Mouse (Mus musculus): ENCODE results near the gene Commd2. TPM values are rescaled to one million over a fixed set of nuclear protein-coding genes. Genes with fewer than 3 reads are reported as not detected.

The Commd2 gene
- 51.8 and 58.4 TPM in 2 replicates for polyA plus RNA-seq (2014; fragmentation: Nextera tagmentation; extraction: Ambion mirVana)

DNA sequence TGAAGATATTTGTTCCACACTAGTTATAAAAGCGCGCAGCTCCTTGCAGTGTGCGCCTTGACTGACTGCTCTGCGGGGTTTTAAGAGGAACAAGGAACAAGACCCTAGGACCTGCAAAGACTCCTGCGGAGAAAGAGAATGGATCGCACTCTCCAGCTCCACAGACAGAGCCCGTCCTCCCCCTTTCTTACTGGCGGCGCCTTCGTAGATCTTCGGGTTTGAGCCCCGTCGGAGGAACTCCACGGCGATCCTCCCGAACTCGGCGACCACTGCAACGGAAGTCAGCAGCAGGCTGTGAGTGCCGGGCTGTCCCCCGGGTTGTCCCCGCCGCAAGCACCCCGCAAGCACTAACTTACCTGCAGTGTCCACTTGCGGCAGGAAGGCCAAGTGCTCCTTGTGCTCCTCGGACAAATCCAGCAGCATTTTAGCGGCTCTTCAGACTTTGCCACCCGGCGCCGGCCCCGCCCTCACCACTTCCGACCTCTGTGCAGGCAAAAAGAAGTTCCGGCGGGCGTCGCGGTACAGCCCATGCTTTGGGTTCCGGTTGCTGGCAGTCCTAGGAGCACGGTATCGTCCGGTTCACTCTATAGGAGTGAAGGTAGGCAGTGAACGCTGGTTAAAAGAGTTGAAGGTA lies at the start of gene Commd2:
TSS of gene Commd2 (minus strand) at position 485 of the 634 bp plus-strand sequence.
- no peaks in the 10 kb centered on the region for H3K27me3 ChIP-seq (ENCODE audit: control insufficient read depth, insufficient read depth, low read length)
- H3K9me3 ChIP-seq (ENCODE audit: control insufficient read depth, low read length) = no peaks in the 10 kb centered on the region
- H3K27ac ChIP-seq (replicated peaks in 1 of 2; ENCODE audit: control insufficient read depth in 1 of 2, insufficient read depth in 1 of 2, low read depth in 2 of 2, low read length in 2 of 2) = peak within 1 kb of the TSS; percentile 77 to 92
- peak within 1 kb of the TSS; percentile 80 for H3K4me2 ChIP-seq (ENCODE audit: low read length)
- ATAC-seq (ENCODE audit: insufficient number of reproducible peaks, insufficient read depth, low FRiP score, low read depth) = peak; percentile 91
- H3K36me3 ChIP-seq (ENCODE audit: control insufficient read depth, insufficient read depth, low read length) = peaks cover 23% of the 10 kb centered on the region
- peaks cover 0 to 6% of the 10 kb centered on the region in 2 experiments; a peak in 1 of 4 replicates for H3K4me1 ChIP-seq (ENCODE audit: control insufficient read depth in 2 of 2, insufficient read depth in 2 of 2, low read length in 2 of 2)
- peak within 1 kb of the TSS; percentile 92 for H3K9ac ChIP-seq (ENCODE audit: low read length)
- H3K4me3 ChIP-seq (ENCODE audit: control insufficient read depth in 1 of 2, insufficient read depth in 1 of 2, low read depth in 1 of 2, low read length in 2 of 2) = peak within 1 kb of the TSS; percentile 83 to 98
- under 1% methylated on average over 42 of the region's 42 CpGs for WGBS

DNA sequence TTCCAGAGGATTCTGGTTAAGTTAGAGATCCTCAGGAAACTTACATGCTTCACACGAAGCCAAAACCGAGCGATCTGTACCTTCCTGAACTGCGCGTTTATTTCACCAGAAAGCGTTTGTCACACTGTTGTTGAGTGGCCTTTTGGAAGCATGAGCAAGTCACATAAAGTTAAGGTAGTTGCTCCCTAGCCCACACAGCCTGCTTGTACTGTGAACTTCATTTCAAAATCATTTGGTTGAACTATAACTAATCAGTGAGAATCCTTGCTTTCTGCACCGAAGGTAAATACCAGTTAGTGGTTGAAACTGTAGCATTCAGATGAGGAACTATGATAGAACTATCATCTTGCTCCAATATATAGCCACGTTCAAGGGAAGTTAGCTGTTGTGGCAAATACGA lies 45.3 kb upstream of the Commd2 start:
- ATAC-seq (ENCODE audit: insufficient number of reproducible peaks, insufficient read depth, low FRiP score, low read depth) = no peak
- Histone ChIP-seq H3K27ac (replicated peaks in 1 of 2; ENCODE audit: control insufficient read depth in 1 of 2, insufficient read depth in 1 of 2, low read depth in 2 of 2, low read length in 2 of 2) (no peak overlapping the region), H3K4me3 (ENCODE audit: control insufficient read depth in 1 of 2, insufficient read depth in 1 of 2, low read depth in 1 of 2, low read length in 2 of 2) (no peak overlapping the region), H3K4me1 (ENCODE audit: control insufficient read depth in 2 of 2, insufficient read depth in 2 of 2, low read length in 2 of 2) (no peaks in the 10 kb centered on the region), H3K36me3 (ENCODE audit: control insufficient read depth, insufficient read depth, low read length) (no peaks in the 10 kb centered on the region), H3K9me3 (ENCODE audit: control insufficient read depth, low read length) (no peaks in the 10 kb centered on the region), H3K27me3 (ENCODE audit: control insufficient read depth, insufficient read depth, low read length) (no peaks in the 10 kb centered on the region), H3K4me2 (ENCODE audit: low read length) (no peak overlapping the region), H3K9ac (ENCODE audit: low read length) (no peak overlapping the region)
- 91% methylated on average over 9 of the region's 9 CpGs for WGBS

DNA sequence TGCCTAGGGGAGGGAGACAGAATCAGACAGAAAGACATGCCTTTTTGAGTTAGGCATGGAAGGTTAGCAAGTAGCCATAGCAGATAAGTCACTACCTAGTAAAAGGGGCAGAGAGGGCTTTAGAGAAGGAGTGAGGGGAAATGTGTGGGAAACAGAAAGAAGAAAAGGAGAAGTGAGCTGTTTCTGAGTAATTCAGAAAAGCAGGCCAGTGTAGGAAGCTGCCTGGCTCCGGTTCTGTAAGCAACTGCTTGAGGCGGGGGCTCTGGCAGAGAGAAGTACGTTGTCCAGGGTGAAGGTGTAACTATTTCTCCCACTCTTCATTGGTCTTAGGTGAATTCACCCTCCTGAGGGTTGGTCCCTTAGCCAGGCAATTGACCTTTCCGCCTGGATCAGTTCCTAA lies 44.7 kb upstream of the Commd2 start:
- ATAC-seq (ENCODE audit: insufficient number of reproducible peaks, insufficient read depth, low FRiP score, low read depth) = no peak
- H3K27me3 ChIP-seq (ENCODE audit: control insufficient read depth, insufficient read depth, low read length) = no peaks in the 10 kb centered on the region
- 81% methylated on average over 4 of the region's 4 CpGs for WGBS

DNA sequence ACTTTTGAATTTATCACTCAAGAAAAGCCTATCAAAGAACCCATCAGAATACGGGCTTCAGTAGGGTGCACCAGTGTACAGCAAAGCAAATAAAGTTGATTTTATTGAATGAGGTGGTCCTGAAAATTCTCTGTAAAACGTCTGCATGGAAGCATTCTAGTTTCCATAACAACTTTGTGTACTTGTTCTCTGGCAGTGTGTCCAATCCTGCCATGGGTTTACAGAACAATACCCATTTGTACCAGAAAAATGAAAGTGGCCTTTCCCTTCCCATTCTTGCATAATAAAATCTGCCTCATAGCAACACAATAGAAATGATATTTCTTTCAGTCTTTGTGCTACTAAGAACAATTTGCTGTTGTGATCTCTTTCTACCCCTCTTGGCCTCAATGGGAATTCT lies 41.2 kb upstream of the Commd2 start, which contains the start of gene Ankub1:
TSS of gene Ankub1 (minus strand) at position 81 of the 400 bp plus-strand sequence.
- no peak within 1 kb of the TSS for H3K4me2 ChIP-seq (ENCODE audit: low read length)
- 73% methylated on average over 2 of the region's 2 CpGs for WGBS
- no peak within 1 kb of the TSS for H3K9ac ChIP-seq (ENCODE audit: low read length)
- no peak for ATAC-seq (ENCODE audit: insufficient number of reproducible peaks, insufficient read depth, low FRiP score, low read depth)
- no peak within 1 kb of the TSS for H3K27ac ChIP-seq (replicated peaks in 1 of 2; ENCODE audit: control insufficient read depth in 1 of 2, insufficient read depth in 1 of 2, low read depth in 2 of 2, low read length in 2 of 2)
- no peaks in the 10 kb centered on the region for H3K4me1 ChIP-seq (ENCODE audit: control insufficient read depth in 2 of 2, insufficient read depth in 2 of 2, low read length in 2 of 2)
- no peaks in the 10 kb centered on the region for H3K36me3 ChIP-seq (ENCODE audit: control insufficient read depth, insufficient read depth, low read length)
- H3K27me3 ChIP-seq (ENCODE audit: control insufficient read depth, insufficient read depth, low read length) = no peaks in the 10 kb centered on the region
- no peak within 1 kb of the TSS for H3K4me3 ChIP-seq (ENCODE audit: control insufficient read depth in 1 of 2, insufficient read depth in 1 of 2, low read depth in 1 of 2, low read length in 2 of 2)
- no peaks in the 10 kb centered on the region for H3K9me3 ChIP-seq (ENCODE audit: control insufficient read depth, low read length)

More for the DNA sequence above, 44.7 kb upstream of the Commd2 start:
- Histone ChIP-seq H3K27ac (replicated peaks in 1 of 2; ENCODE audit: control insufficient read depth in 1 of 2, insufficient read depth in 1 of 2, low read depth in 2 of 2, low read length in 2 of 2) (no peak overlapping the region), H3K9me3 (ENCODE audit: control insufficient read depth, low read length) (no peaks in the 10 kb centered on the region), H3K4me3 (ENCODE audit: control insufficient read depth in 1 of 2, insufficient read depth in 1 of 2, low read depth in 1 of 2, low read length in 2 of 2) (no peak overlapping the region), H3K4me2 (ENCODE audit: low read length) (no peak overlapping the region), H3K36me3 (ENCODE audit: control insufficient read depth, insufficient read depth, low read length) (no peaks in the 10 kb centered on the region), H3K4me1 (ENCODE audit: control insufficient read depth in 2 of 2, insufficient read depth in 2 of 2, low read length in 2 of 2) (no peaks in the 10 kb centered on the region), H3K9ac (ENCODE audit: low read length) (no peak overlapping the region)

DNA sequence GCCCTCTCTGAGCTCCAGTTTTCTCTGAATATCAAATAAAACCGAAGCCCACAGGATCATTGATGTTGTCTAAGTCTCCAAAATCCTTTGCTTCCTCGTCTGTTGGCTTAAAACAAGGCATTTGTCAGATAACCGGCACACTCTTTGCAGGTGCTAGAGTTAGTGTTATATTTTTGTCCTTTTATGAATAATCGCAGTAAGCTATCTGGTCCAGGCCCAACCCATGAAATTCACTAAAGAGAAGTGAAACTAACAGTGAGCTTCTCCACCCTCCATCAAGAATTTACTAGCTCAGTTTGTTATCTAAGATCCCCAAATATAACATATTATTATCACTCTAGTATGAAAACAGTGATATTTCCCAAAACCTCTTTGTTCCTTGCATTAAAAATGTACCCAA lies 40.3 kb upstream of the Commd2 start:
- no peaks in the 10 kb centered on the region for H3K36me3 ChIP-seq (ENCODE audit: control insufficient read depth, insufficient read depth, low read length)
- no peak overlapping the region for H3K9ac ChIP-seq (ENCODE audit: low read length)
- H3K4me2 ChIP-seq (ENCODE audit: low read length) = no peak overlapping the region
- H3K27ac ChIP-seq (replicated peaks in 1 of 2; ENCODE audit: control insufficient read depth in 1 of 2, insufficient read depth in 1 of 2, low read depth in 2 of 2, low read length in 2 of 2) = no peak overlapping the region
- 73% methylated on average over 4 of the region's 4 CpGs for WGBS
- ATAC-seq (ENCODE audit: insufficient number of reproducible peaks, insufficient read depth, low FRiP score, low read depth) = no peak
- H3K4me1 ChIP-seq (ENCODE audit: control insufficient read depth in 2 of 2, insufficient read depth in 2 of 2, low read length in 2 of 2) = no peaks in the 10 kb centered on the region
- no peaks in the 10 kb centered on the region for H3K9me3 ChIP-seq (ENCODE audit: control insufficient read depth, low read length)
- no peak overlapping the region for H3K4me3 ChIP-seq (ENCODE audit: control insufficient read depth in 1 of 2, insufficient read depth in 1 of 2, low read depth in 1 of 2, low read length in 2 of 2)
- no peaks in the 10 kb centered on the region for H3K27me3 ChIP-seq (ENCODE audit: control insufficient read depth, insufficient read depth, low read length)

DNA sequence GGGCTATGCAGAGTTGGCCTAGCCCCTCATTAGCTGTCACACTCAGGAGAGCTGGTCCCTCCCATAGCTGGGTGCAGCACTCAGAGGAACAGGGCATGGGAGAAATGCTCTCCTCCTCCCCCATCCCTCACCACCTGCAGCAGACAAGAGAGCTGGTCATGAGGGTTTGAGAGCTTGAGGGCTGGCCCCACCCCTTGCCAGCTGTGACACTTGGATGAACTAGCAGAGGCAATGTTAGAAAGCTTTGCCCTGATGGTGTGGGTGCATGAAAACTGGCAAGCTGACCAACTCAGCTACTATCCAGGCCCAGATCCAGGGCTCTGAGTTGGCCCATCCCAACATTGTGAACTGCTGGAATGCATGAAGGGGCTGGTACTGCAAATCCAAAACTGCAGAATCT lies 26.3 kb upstream of the Commd2 start:
- no peak for ATAC-seq (ENCODE audit: insufficient number of reproducible peaks, insufficient read depth, low FRiP score, low read depth)
- no peak overlapping the region for H3K4me2 ChIP-seq (ENCODE audit: low read length)
- H3K9me3 ChIP-seq (ENCODE audit: control insufficient read depth, low read length) = no peaks in the 10 kb centered on the region
- H3K36me3 ChIP-seq (ENCODE audit: control insufficient read depth, insufficient read depth, low read length) = no peaks in the 10 kb centered on the region
- no peak overlapping the region for H3K4me3 ChIP-seq (ENCODE audit: control insufficient read depth in 1 of 2, insufficient read depth in 1 of 2, low read depth in 1 of 2, low read length in 2 of 2)
- H3K27ac ChIP-seq (replicated peaks in 1 of 2; ENCODE audit: control insufficient read depth in 1 of 2, insufficient read depth in 1 of 2, low read depth in 2 of 2, low read length in 2 of 2) = no peak overlapping the region
- H3K4me1 ChIP-seq (ENCODE audit: control insufficient read depth in 2 of 2, insufficient read depth in 2 of 2, low read length in 2 of 2) = no peaks in the 10 kb centered on the region
- no peak overlapping the region for H3K9ac ChIP-seq (ENCODE audit: low read length)
- H3K27me3 ChIP-seq (ENCODE audit: control insufficient read depth, insufficient read depth, low read length) = no peaks in the 10 kb centered on the region

DNA sequence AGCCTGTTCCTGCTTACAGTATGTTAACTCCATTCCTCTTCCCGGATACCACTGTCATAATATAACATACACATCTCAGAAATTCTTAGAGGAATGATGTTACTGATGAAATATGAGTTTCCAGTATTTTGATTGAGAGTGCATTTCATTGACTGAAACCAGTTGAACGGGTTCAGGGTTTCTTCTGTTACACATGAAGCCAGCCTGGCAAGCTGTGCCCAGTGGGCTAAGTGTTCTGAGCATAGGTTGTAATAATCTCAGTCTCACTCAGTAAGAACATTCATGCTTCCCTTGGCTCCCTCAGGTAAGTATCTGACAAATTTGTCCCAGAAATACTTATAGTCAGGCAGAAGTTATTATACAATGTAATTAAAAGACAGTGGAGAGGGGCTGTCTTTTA lies 22.6 kb upstream of the Commd2 start:
- Histone ChIP-seq H3K27ac (replicated peaks in 1 of 2; ENCODE audit: control insufficient read depth in 1 of 2, insufficient read depth in 1 of 2, low read depth in 2 of 2, low read length in 2 of 2) (no peak overlapping the region), H3K27me3 (ENCODE audit: control insufficient read depth, insufficient read depth, low read length) (no peaks in the 10 kb centered on the region), H3K9ac (ENCODE audit: low read length) (no peak overlapping the region), H3K36me3 (ENCODE audit: control insufficient read depth, insufficient read depth, low read length) (no peaks in the 10 kb centered on the region), H3K4me1 (ENCODE audit: control insufficient read depth in 2 of 2, insufficient read depth in 2 of 2, low read length in 2 of 2) (no peaks in the 10 kb centered on the region), H3K4me2 (ENCODE audit: low read length) (no peak overlapping the region), H3K4me3 (ENCODE audit: control insufficient read depth in 1 of 2, insufficient read depth in 1 of 2, low read depth in 1 of 2, low read length in 2 of 2) (no peak overlapping the region), H3K9me3 (ENCODE audit: control insufficient read depth, low read length) (no peaks in the 10 kb centered on the region)
- 82% methylated on average over 2 of the region's 2 CpGs for WGBS
- ATAC-seq (ENCODE audit: insufficient number of reproducible peaks, insufficient read depth, low FRiP score, low read depth) = no peak

DNA sequence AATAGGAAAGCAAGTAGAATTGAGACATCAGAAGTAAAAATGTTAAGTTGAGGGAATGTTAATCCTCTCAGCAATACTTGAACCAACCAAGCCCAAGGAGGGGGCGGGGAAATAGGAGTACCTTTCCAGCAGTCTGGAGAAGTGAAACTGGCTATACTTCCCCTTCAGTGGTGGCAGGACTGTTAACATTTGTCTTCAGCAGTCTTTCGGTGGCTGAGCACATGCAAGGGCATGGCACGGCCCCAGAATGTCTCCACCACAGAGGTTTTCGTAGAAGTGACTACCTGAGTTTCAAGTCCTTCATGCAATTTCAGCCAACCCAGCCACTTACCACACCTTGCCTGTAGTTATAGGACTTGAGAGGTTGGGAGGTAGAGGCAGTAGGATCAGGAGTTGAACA lies 22.1 kb upstream of the Commd2 start:
- Histone ChIP-seq H3K4me3 (ENCODE audit: control insufficient read depth in 1 of 2, insufficient read depth in 1 of 2, low read depth in 1 of 2, low read length in 2 of 2) (no peak overlapping the region), H3K9ac (ENCODE audit: low read length) (no peak overlapping the region), H3K4me1 (ENCODE audit: control insufficient read depth in 2 of 2, insufficient read depth in 2 of 2, low read length in 2 of 2) (no peaks in the 10 kb centered on the region), H3K27ac (replicated peaks in 1 of 2; ENCODE audit: control insufficient read depth in 1 of 2, insufficient read depth in 1 of 2, low read depth in 2 of 2, low read length in 2 of 2) (no peak overlapping the region), H3K4me2 (ENCODE audit: low read length) (no peak overlapping the region), H3K9me3 (ENCODE audit: control insufficient read depth, low read length) (no peaks in the 10 kb centered on the region), H3K27me3 (ENCODE audit: control insufficient read depth, insufficient read depth, low read length) (no peaks in the 10 kb centered on the region), H3K36me3 (ENCODE audit: control insufficient read depth, insufficient read depth, low read length) (no peaks in the 10 kb centered on the region)
- WGBS = 84% methylated on average over 4 of the region's 4 CpGs
- no peak for ATAC-seq (ENCODE audit: insufficient number of reproducible peaks, insufficient read depth, low FRiP score, low read depth)

Measured in heart, embryonic 14.5 days (tissue).